Mouse (Mus musculus) forebrain, postnatal 0 days (tissue): ENCODE measurements around the gene 4931422A03Rik. TPM values are rescaled to one million over a fixed set of nuclear protein-coding genes. Genes with fewer than 3 reads are reported as not detected.

Source experiments
- ATAC-seq: fragments of 200-750 bp; cut with Nextera tagmentation; 2 replicates; pipeline ENCODE4 v1.8.0; 2017; ENCODE audit warnings: mild to moderate bottlenecking, moderate library complexity
- DNase-seq: peaks from one replicate; pipeline ENCODE4 v3.0.0-alpha.2; 2015
- H3K27ac ChIP-seq: fragments of 300-500 bp; sonication (generic); 2 replicates; pipeline ENCODE4 v1.5.1; 2014; ENCODE audit warnings: low read depth, mild to moderate bottlenecking, antibody characterized with exemption, low read length, moderate library complexity, mixed read lengths
- H3K27me3 ChIP-seq: fragments of 300-500 bp; sonication (generic); 2 replicates; pipeline ENCODE4 v1.6.1; 2014; ENCODE audit warnings: mild to moderate bottlenecking, low read length, mixed read lengths; ENCODE audit not compliant: insufficient read depth
- H3K36me3 ChIP-seq: fragments of 300-500 bp; sonication (generic); 2 replicates; pipeline ENCODE4 v1.6.1; 2014; ENCODE audit warnings: mild to moderate bottlenecking, moderate library complexity; ENCODE audit not compliant: insufficient read depth
- H3K4me1 ChIP-seq: fragments of 300-500 bp; sonication (generic); 2 replicates; pipeline ENCODE4 v1.6.1; 2014; ENCODE audit warnings: antibody characterized with exemption; ENCODE audit not compliant: insufficient read depth
- H3K4me2 ChIP-seq: fragments of 300-500 bp; sonication (generic); 2 replicates; pipeline ENCODE4 v1.6.1; 2014; ENCODE audit warnings: low read depth, mild to moderate bottlenecking, moderate library complexity
- H3K4me3 ChIP-seq: fragments of 300-500 bp; sonication (generic); 2 replicates; pipeline ENCODE4 v1.5.1; 2014; ENCODE audit warnings: low read depth, low read length, mixed read lengths
- H3K9ac ChIP-seq: fragments of 300-500 bp; sonication (generic); 2 replicates; pipeline ENCODE4 v1.6.1; 2014; ENCODE audit warnings: mild to moderate bottlenecking
- H3K9me3 ChIP-seq: fragments of 300-500 bp; sonication (generic); 2 replicates; pipeline ENCODE4 v1.6.1; 2016; ENCODE audit warnings: low read length
- CTCF ChIP-seq: sonication (generic); IDR thresholded peaks from 2 replicates; pipeline ENCODE4 v1.5.1; 2016; ENCODE audit warnings: antibody characterized with exemption, control low read depth, low read depth
- WGBS: fragments of 180-500 bp; shearing (Covaris S2); extraction: QIAGEN DNeasy Blood & Tissue Kit; methylation state at CpG from one replicate; pipeline ENCODE4 v1.1.7; 2014; 5-methylcytosine and 5-hydroxymethylcytosine counted together
- polyA plus RNA-seq: library from polyadenylated mRNA; unstranded; fragments of >200 nt; fragmentation: Nextera tagmentation; extraction: Ambion mirVana; gene quantifications from 2 replicates; pipeline ENCODE4 v1.2.1, GENCODE M21; 2015
- total RNA-seq: library from RNA; depleted of rRNA; stranded (reverse); fragments of >200 nt; gene quantifications from 2 replicates; pipeline ENCODE4 v1.2.3, GENCODE M21; 2014

The 4931422A03Rik gene
- total and polyA plus RNA-seq, 2 experiments from 2014 or later = 0.94 TPM; not detected in 1

DNA sequence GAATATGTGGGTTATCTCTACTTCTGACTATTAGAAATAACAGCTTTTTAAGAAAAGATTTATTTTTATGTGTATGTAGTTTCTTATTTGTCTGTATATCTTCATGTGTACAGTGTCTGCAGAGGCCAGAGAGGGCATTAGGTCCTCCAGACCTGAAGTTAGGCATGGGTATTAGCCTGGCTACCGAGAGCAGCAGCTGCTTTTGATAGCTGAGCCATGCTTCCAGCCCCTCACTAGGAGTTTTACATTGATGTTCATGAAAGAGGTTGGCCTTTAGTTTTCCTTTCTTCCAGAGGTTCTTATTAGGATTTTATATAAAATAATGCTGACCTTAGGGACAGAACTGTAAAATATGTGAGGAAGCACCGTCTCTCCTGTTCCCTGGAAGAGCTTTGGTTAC lies 10.1 kb upstream of the 4931422A03Rik start:
- Histone ChIP-seq H3K27ac (no peak overlapping the region), H3K4me1 (no peaks in the 10 kb centered on the region), H3K36me3 (peaks cover 33% of the 10 kb centered on the region), H3K4me2 (no peak overlapping the region), H3K4me3 (no peak overlapping the region), H3K9me3 (no peaks in the 10 kb centered on the region), H3K27me3 (no peaks in the 10 kb centered on the region), H3K9ac (no peak overlapping the region)
- 73% methylated on average over 2 of the region's 2 CpGs for WGBS
- DNase-seq (no peak), ATAC-seq (no peak)
- no peak for TF ChIP-seq CTCF

DNA sequence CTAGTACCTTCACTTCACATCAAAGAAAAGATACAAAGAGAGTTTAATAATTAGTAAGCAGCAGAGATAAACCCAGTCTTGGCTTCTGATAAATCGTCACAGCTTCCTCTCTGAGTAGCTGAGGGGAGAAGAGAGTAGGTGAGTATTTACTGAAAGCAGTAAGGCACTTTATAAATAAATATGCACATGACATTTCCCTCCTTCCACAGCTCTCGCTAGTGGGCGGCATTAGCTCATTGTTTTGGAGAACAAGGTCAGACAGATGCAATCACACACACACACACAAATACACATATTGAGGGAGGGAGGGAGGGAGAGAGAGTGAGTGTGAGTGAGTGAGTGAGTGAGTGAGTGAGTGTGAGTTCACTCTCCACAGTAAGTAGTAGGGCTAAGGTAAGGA lies 8.2 kb upstream of the 4931422A03Rik start:
- no peak for TF ChIP-seq CTCF
- Histone ChIP-seq H3K4me2 (no peak overlapping the region), H3K9me3 (no peaks in the 10 kb centered on the region), H3K4me1 (no peaks in the 10 kb centered on the region), H3K4me3 (no peak overlapping the region), H3K27ac (no peak overlapping the region), H3K36me3 (peaks cover 36% of the 10 kb centered on the region), H3K27me3 (no peaks in the 10 kb centered on the region), H3K9ac (no peak overlapping the region)
- ATAC-seq (no peak), DNase-seq (no peak)
- 36% methylated on average over 3 of the region's 3 CpGs for WGBS

DNA sequence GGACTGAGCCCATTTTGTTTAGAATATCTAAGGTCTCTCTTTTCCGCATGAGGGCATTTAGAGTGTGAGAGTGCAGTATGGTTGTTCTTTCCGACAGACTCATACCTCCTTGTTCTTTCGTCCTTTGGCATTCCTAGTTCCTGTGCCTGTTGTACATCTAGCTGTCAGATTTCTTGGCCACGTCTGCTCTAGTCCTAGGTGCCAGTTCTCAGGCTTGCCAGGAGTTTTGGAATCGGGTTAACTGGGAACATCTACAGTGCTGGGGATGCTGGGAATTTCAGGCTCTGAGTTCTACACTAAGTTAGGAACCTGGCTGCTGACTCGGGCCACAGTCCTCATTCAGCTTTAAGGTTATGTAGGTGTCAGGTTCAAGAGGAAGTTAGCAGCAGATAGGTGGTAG lies 7.4 kb upstream of the 4931422A03Rik start:
- Histone ChIP-seq H3K27me3 (no peaks in the 10 kb centered on the region), H3K9me3 (no peaks in the 10 kb centered on the region), H3K4me3 (no peak overlapping the region), H3K4me2 (no peak overlapping the region), H3K36me3 (peaks cover 32% of the 10 kb centered on the region), H3K27ac (no peak overlapping the region), H3K4me1 (no peaks in the 10 kb centered on the region), H3K9ac (no peak overlapping the region)
- no peak for TF ChIP-seq CTCF
- WGBS = 61% methylated on average over 6 of the region's 6 CpGs
- ATAC-seq (no peak), DNase-seq (no peak)

DNA sequence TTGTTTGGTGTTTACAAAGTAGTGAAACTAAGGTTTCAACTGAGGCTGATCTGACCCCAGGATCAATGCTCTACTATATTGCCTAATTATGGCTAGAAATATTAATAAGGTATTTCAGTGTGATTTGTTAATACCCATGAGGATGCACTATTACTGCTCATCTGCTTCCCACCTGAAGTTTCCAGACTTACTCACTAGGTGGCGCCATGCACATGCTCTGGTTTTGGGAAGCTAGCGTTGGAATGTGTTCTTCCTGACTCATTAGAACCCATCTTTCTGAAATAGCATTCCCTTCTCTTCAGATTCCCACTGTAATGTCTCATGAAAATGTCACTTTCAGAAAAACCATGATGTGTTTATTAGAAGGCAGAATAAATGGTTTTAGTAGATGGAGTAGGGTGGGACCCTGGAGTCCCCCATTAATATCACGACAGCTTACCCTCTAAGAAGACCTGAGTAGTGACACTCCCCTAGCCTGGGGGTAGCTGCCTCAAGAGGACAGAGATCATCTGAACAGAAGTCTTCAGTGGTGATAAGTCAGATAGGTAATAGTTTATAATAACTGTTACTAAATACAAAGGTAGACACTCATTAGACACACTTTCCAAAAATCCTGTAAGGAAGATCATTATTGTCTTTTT lies 6.8 kb upstream of the 4931422A03Rik start:
- DNase-seq (peak; percentile 85), ATAC-seq (peak; percentile 78)
- no peaks in the 10 kb centered on the region for H3K4me1 ChIP-seq
- no peak overlapping the region for H3K4me3 ChIP-seq
- no peaks in the 10 kb centered on the region for H3K27me3 ChIP-seq
- TF ChIP-seq CTCF = peak; percentile 94
- peaks cover 28% of the 10 kb centered on the region for H3K36me3 ChIP-seq
- 31% methylated on average over 3 of the region's 3 CpGs for WGBS
- H3K4me2 ChIP-seq = no peak overlapping the region
- H3K9ac ChIP-seq = no peak overlapping the region
- H3K27ac ChIP-seq = no peak overlapping the region
- H3K9me3 ChIP-seq = no peaks in the 10 kb centered on the region

DNA sequence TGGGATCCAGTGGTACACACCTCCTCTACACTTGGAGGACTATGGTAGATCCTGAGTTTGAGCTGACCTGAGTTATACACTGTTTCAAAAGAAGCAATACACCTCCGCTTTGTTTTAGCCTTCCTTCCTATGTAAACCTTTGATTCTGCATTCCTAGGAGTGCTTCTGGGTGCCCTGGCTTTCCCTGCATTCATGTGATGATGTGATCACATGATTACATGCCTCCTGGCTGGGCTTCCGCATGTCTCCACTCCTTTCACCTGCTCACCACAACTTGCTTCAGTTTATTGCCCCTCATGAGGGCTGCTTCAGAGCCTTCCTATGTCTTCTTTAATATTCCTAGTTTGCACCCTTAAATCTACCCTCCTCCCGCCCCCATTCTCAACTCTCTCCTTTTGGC lies 3.9 kb upstream of the 4931422A03Rik start:
- Histone ChIP-seq H3K4me1 (peaks cover 10% of the 10 kb centered on the region), H3K27me3 (no peaks in the 10 kb centered on the region), H3K4me2 (no peak overlapping the region), H3K9me3 (no peaks in the 10 kb centered on the region), H3K27ac (no peak overlapping the region), H3K36me3 (peaks cover 16% of the 10 kb centered on the region), H3K9ac (no peak overlapping the region), H3K4me3 (no peak overlapping the region)
- ATAC-seq (no peak), DNase-seq (no peak)
- WGBS = 87% methylated on average over 3 of the region's 3 CpGs
- no peak for TF ChIP-seq CTCF

DNA sequence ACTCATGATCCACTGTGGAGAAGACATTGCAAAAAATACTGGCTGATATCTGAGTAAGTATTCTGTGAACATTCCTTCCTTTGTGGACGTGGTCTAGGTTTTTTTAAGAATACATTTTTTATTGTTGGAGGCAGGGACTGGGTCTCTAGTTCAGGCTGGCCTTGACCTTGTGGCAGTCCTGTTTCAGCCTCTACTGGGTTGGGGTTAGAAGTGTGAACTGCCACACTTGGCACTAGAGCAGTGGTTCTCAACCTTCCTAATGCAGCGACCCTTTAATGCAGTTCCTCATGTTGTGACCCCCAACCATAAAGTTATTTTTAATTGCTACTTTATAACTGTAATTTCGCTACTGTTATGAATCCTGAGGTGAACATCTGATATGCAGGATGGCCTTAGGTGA lies 2.2 kb upstream of the 4931422A03Rik start:
- H3K9ac ChIP-seq = no peak overlapping the region
- no peak overlapping the region for H3K4me3 ChIP-seq
- WGBS = 90% methylated on average over 3 of the region's 3 CpGs
- no peak overlapping the region for H3K27ac ChIP-seq
- DNase-seq (no peak), ATAC-seq (no peak)
- no peaks in the 10 kb centered on the region for H3K27me3 ChIP-seq
- H3K9me3 ChIP-seq = no peaks in the 10 kb centered on the region
- TF ChIP-seq CTCF = no peak
- peaks cover 10% of the 10 kb centered on the region for H3K36me3 ChIP-seq
- peaks cover 10% of the 10 kb centered on the region for H3K4me1 ChIP-seq
- H3K4me2 ChIP-seq = no peak overlapping the region

DNA sequence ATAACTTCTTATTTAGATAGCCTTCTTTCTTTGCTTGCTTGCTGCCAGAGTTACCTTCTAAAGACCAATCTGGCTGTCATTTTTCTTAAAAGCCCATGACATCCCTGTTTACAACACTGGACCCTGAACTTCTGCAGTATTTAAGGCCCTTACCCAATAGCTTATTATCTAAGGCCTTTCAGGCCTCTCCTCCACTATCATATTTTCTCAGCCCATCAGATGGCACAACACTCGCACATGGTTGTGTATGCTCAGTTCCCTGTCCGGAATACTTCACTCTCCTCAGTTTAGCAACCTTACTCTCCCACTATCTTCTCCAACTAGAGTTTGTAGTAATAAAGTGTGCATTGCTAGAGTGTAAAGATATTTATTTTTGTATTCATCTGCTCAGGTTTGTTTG lies 913 bp upstream of the 4931422A03Rik start:
- peak overlapping the region; percentile 87 for H3K4me2 ChIP-seq
- no peaks in the 10 kb centered on the region for H3K27me3 ChIP-seq
- no peak for TF ChIP-seq CTCF
- H3K36me3 ChIP-seq = peaks cover 7% of the 10 kb centered on the region
- no peak overlapping the region for H3K4me3 ChIP-seq
- no peak for DNase-seq
- no peaks in the 10 kb centered on the region for H3K9me3 ChIP-seq
- H3K27ac ChIP-seq = no peak overlapping the region
- no peak for ATAC-seq
- no peak overlapping the region for H3K9ac ChIP-seq
- peaks cover 10% of the 10 kb centered on the region for H3K4me1 ChIP-seq
- WGBS = 70% methylated on average over 2 of the region's 2 CpGs
